Mouse (Mus musculus) small intestine, adult 2 months (tissue): Measurements from ENCODE around the gene Sumf1.

ENCODE experiments used
- CTCF ChIP-seq: fragments of 200-500 bp; IDR thresholded peaks from 2 replicates; pipeline ENCODE4 v1.5.1; 2012; ENCODE audit warnings: low read depth, mild to moderate bottlenecking, control low read depth, inconsistent platforms, low read length, moderate library complexity, mixed read lengths; ENCODE audit not compliant: insufficient replicate concordance, insufficient read length; ENCODE audit errors: extremely low read depth
- POLR2A ChIP-seq: fragments of 200-500 bp; IDR thresholded peaks from 2 replicates; pipeline ENCODE4 v1.6.1; 2012; ENCODE audit warnings: low read depth, mild to moderate bottlenecking, control low read depth, inconsistent platforms, low read length, moderate library complexity

- TF ChIP-seq CTCF (no peak), POLR2A (no peak)
Measured at GRCm38 (mm10) chr6:108185685-108186009, 265 bp upstream of the Sumf1 start.
